Mouse (Mus musculus) liver, embryonic 14.5 days (tissue): ENCODE results near the gene Olfr460.

Experiments
- CTCF ChIP-seq: IDR thresholded peaks from 2 replicates; pipeline ENCODE4 v1.5.1; 2016; ENCODE audit warnings: antibody characterized with exemption, low read depth, control low read depth
- EP300 ChIP-seq: IDR thresholded peaks from 2 replicates; pipeline ENCODE4 v1.6.1; 2016; ENCODE audit warnings: antibody characterized with exemption, low read depth

DNA sequence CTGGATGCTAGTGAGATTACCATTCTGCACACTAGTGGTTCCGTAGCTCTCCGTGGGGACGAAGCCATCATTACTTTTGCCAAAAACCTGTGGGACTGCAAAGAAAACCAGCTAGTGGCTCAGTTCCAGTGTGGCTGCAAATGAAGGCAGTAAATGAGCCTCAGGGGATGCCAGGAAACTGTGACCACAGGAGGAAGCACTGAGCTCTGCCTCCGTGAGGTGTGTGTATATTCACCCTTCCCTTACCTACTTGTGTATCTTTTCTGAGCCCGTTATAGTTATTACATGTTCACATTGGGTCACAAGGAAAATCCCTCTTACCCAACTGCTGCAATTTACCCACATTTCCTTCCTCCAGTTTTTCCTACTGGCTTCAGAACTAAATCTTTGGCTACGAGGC lies 15.0 kb downstream of the Olfr460 start:
- TF ChIP-seq CTCF (no peak), EP300 (no peak)
